Mouse (Mus musculus) MEL (cell line): ENCODE data around the gene Tapt1.

Experiments
- CTCF ChIP-seq, 3 experiments: IDR thresholded peaks in 2 of 3; conservative IDR thresholded peaks in 1 of 3; 2 replicates each; pipeline ENCODE4 v1.5.1; 2011 to 2012; ENCODE audit warnings: low read length in 3 of 3, low read depth in 2 of 3, mild to moderate bottlenecking in 2 of 3, improper control_type of control experiment in 1 of 3, inconsistent platforms in 1 of 3, mixed read lengths in 1 of 3, moderate library complexity in 1 of 3; ENCODE audit not compliant: control insufficient read depth in 1 of 3, insufficient read depth in 1 of 3, poor library complexity in 1 of 3, severe bottlenecking in 1 of 3
- EP300 ChIP-seq, 2 experiments: IDR thresholded peaks; 2 replicates each; pipeline ENCODE4 v1.6.1; 2011; ENCODE audit warnings: improper control_type of control experiment in 2 of 2, low read length in 2 of 2, low read depth in 1 of 2, mild to moderate bottlenecking in 1 of 2
- GATA1 ChIP-seq: IDR thresholded peaks from 2 replicates; pipeline ENCODE4 v1.6.1; 2011; ENCODE audit warnings: low read depth, low read length, improper control_type of control experiment
- MAFK ChIP-seq: IDR thresholded peaks from 2 replicates; pipeline ENCODE4 v1.6.1; 2011; ENCODE audit warnings: low read depth, mild to moderate bottlenecking, low read length, improper control_type of control experiment, borderline replicate concordance
- MAZ ChIP-seq: IDR thresholded peaks from 2 replicates; pipeline ENCODE4 v1.6.1; 2012; ENCODE audit warnings: low read depth, mild to moderate bottlenecking, inconsistent platforms, low read length, improper control_type of control experiment
- NELFE ChIP-seq: IDR thresholded peaks from 2 replicates; pipeline ENCODE4 v1.6.1; 2011; ENCODE audit warnings: low read depth, low read length, improper control_type of control experiment
- ZC3H11A ChIP-seq: IDR thresholded peaks from 2 replicates; pipeline ENCODE4 v1.6.1; 2012; ENCODE audit warnings: low read depth, mild to moderate bottlenecking, inconsistent platforms, low read length, improper control_type of control experiment

GRCm38 (mm10) chr5:44201665-44202064, 24.8 kb downstream of the Tapt1 start:
- TF ChIP-seq EP300 (IDR thresholded peaks at IDR 0.05; ENCODE audit: low read depth in 1 of 2, low read length in 2 of 2), result 0 out of 4 replicates have a peak, but pooled peaks of 1 of the 2 experiments have one; percentile 9
- no peak for TF ChIP-seq GATA1
- peak in 1 of 3 experiments; percentile 49; a peak in 2 of 6 replicates for TF ChIP-seq CTCF (IDR thresholded peaks at IDR 0.05 in 2 of 3, conservative IDR thresholded peaks at IDR 0.05 in 1 of 3; ENCODE audit: control insufficient read depth in 1 of 3, insufficient read depth in 1 of 3, low read depth in 2 of 3, low read length in 3 of 3, poor library complexity in 1 of 3, severe bottlenecking in 1 of 3)
- no peak for TF ChIP-seq ZC3H11A
- TF ChIP-seq MAZ, result no peak
- no peak for TF ChIP-seq MAFK
- TF ChIP-seq NELFE, result no peak
